Mouse (Mus musculus): ENCODE results near the gene Lrch1.

DNA sequence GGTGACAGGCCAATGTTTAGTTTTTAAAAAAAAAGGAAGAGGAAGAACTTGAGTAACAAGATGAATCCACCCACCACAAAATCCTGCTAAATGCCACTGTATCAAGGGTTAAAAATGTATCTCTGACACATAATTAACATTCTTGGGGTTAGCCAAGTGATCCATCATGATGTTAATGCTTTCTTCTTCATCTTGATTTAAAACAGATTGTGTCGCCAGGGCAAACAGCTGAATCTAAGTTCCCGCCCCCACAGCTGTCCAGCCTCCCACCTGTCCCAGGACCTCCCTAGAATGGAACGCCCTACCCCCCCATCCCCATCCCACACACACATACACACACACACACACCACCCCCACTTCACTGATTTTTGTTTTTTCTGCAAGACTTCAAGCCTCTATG is 64.9 kb downstream of the Lrch1 start:
- TF ChIP-seq USF1 (IDR thresholded peaks at IDR 0.05; ENCODE audit: low read depth) (no peak), MYOD1 (IDR thresholded peaks at IDR 0.05; ENCODE audit: control insufficient read depth in 1 of 3, insufficient read length in 2 of 3, low read depth in 2 of 3) (peak; percentile 97 to 98 (median 98)), POLR2A (IDR thresholded peaks at IDR 0.05; ENCODE audit: insufficient read length, low read depth) (no peak), MAX (IDR thresholded peaks at IDR 0.05; ENCODE audit: low read depth) (no peak), POLR2AphosphoS2 (IDR thresholded peaks at IDR 0.05; ENCODE audit: insufficient read length, low read depth) (no peak), REST (IDR thresholded peaks at IDR 0.05; ENCODE audit: insufficient read depth, insufficient read length) (no peak), CEBPB (IDR thresholded peaks at IDR 0.05; ENCODE audit: insufficient read depth, poor library complexity, severe bottlenecking) (no peak), TCF12 (IDR thresholded peaks at IDR 0.05; ENCODE audit: insufficient read depth, poor library complexity, severe bottlenecking) (peak; percentile 99), E2F4 (IDR thresholded peaks at IDR 0.05; ENCODE audit: insufficient read depth) (no peak), MYOG (IDR thresholded peaks at IDR 0.05; ENCODE audit: control insufficient read depth in 1 of 3, insufficient read depth in 1 of 3, insufficient read length in 2 of 3, low read depth in 2 of 3) (peak; percentile 95 to 99 (median 97)), TCF3 (IDR thresholded peaks at IDR 0.05; ENCODE audit: insufficient read length, low read depth) (peak; percentile 92), SRF (IDR thresholded peaks at IDR 0.05; ENCODE audit: control insufficient read depth, insufficient read length, low read depth) (no peak)
